Mouse (Mus musculus): ENCODE measurements at regions not wholly inside any gene's neighbourhood (a gene's known extent, or its start where the extent isn't known, plus 50 kb on each side); places are given as distances from the start of the nearest gene placed in this dataset.

DNA sequence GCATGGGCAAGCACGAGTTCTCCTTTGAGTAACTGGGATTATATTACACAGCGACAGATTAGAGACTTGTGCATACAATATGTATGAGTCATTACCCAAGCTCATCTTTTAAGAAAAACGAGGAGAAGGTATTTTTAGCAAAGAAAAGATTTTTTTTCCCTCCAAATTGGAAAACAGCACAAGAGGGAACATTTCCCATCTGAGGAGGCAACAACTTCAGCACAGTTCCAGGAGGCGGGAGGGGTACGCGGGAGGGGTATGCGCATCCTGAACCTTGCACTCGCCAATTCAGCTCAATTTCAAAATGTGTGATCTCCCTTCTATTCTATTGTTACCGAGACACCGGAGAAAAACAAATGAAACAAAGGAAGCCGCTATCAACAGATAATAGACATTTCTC is 472.6 kb upstream of the Tmem132c start:
- no peak for DNase-seq (ENCODE audit: low spot score)
- H3K9ac ChIP-seq (ENCODE audit: low read length): no peak overlapping the region
- no peak overlapping the region for H3K4me2 ChIP-seq (ENCODE audit: low read depth, severe bottlenecking)
- 0 out of 2 replicates have a peak, but pooled peaks cover 3% of the 10 kb centered on the region for H3K27me3 ChIP-seq (ENCODE audit: control insufficient read depth, insufficient read depth, low read length)
- H3K4me1 ChIP-seq (ENCODE audit: control insufficient read depth, insufficient read depth, low read length): no peaks in the 10 kb centered on the region
- H3K36me3 ChIP-seq (ENCODE audit: control insufficient read depth, insufficient read depth, low read length): no peaks in the 10 kb centered on the region
- H3K27ac ChIP-seq (replicated peaks; ENCODE audit: low read depth, low read length): no peak overlapping the region
- no peak for ATAC-seq (ENCODE audit: insufficient number of reproducible peaks, low FRiP score, low TSS enrichment, low read depth)
- H3K4me3 ChIP-seq (ENCODE audit: low read depth, low read length): no peak overlapping the region
- 41% methylated on average over 11 of the region's 11 CpGs for WGBS
- H3K9me3 ChIP-seq (ENCODE audit: control insufficient read depth, low read length): no peaks in the 10 kb centered on the region

DNA sequence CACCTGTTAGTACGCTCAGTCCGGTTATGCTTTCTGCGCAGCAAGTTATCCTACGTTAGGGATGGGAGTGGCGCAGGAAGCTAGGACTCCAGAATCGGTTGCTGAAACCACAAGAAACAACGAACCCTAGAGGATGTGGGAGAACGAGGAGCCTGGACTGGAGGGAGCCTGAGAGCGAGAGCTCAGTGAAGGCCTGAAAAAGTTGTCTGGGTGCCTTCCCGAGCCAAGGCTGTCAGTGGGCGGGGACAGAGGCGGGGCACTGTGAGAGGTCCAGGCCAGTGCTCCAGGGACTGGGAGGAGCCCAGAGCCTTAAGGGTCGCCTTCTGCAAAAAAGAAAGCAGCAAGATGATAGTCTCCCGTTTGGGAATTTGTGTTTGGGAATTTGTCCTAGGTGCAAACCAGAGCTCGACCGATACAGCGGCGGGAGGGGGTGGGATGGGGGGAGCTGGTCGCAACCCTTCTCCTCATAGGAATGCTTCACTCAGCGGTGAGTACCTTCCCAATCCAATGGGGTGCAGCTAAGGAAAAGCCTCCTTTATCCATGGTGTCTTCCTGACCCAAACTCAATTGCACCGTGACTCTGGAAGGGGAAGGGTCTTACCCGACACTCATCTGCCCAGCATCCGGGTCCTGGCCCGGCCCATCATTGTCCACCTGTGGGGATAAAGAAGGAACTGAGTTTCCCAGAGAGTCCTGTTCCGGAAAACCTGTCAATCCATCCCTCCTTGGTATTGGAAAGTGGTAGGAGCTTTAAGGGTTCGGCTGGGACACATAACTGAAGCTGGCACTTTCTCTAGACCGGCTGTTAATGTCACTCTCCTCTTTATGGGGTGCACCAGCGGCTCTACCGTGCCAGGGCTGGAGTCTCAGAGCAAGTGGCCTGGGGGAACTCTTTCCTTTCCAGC is 453.6 kb upstream of the Tmem132c start:
- WGBS: 4% methylated on average over 29 of the region's 29 CpGs
- H3K4me2 ChIP-seq (ENCODE audit: low read depth, severe bottlenecking): peak overlapping the region; percentile 58
- peaks cover 6% of the 10 kb centered on the region; the same call in 1 of the 2 replicates for H3K4me1 ChIP-seq (ENCODE audit: control insufficient read depth, insufficient read depth, low read length)
- peak; percentile 67 for DNase-seq (ENCODE audit: low spot score)
- H3K9ac ChIP-seq (ENCODE audit: low read length): no peak overlapping the region
- no peaks in the 10 kb centered on the region for H3K27me3 ChIP-seq (ENCODE audit: control insufficient read depth, insufficient read depth, low read length)
- ATAC-seq (ENCODE audit: insufficient number of reproducible peaks, low FRiP score, low TSS enrichment, low read depth): 0 out of 2 replicates have a peak, but pooled peaks have one; percentile 54
- peak overlapping the region; percentile 21 for H3K4me3 ChIP-seq (ENCODE audit: low read depth, low read length)
- peaks cover under 1% of the 10 kb centered on the region; the same call in 1 of the 2 replicates for H3K9me3 ChIP-seq (ENCODE audit: control insufficient read depth, low read length)
- H3K36me3 ChIP-seq (ENCODE audit: control insufficient read depth, insufficient read depth, low read length): no peaks in the 10 kb centered on the region
- H3K27ac ChIP-seq (replicated peaks; ENCODE audit: low read depth, low read length): no peak overlapping the region

- DNase-seq (ENCODE audit: low spot score) (no peak), ATAC-seq (ENCODE audit: insufficient number of reproducible peaks, low FRiP score, low TSS enrichment, low read depth) (no peak)
- Histone ChIP-seq H3K9me3 (ENCODE audit: control insufficient read depth, low read length) (no peaks in the 10 kb centered on the region), H3K27me3 (ENCODE audit: control insufficient read depth, insufficient read depth, low read length) (no peaks in the 10 kb centered on the region), H3K27ac (replicated peaks; ENCODE audit: low read depth, low read length) (no peak overlapping the region), H3K4me2 (ENCODE audit: low read depth, severe bottlenecking) (no peak overlapping the region), H3K36me3 (ENCODE audit: control insufficient read depth, insufficient read depth, low read length) (no peaks in the 10 kb centered on the region), H3K4me1 (ENCODE audit: control insufficient read depth, insufficient read depth, low read length) (no peaks in the 10 kb centered on the region), H3K9ac (ENCODE audit: low read length) (no peak overlapping the region), H3K4me3 (ENCODE audit: low read depth, low read length) (no peak overlapping the region)
- 91% methylated on average over 8 of the region's 8 CpGs for WGBS
Observed at GRCm38 (mm10) chr5:126799698-126800279, 441.8 kb upstream of the Tmem132c start.

DNA sequence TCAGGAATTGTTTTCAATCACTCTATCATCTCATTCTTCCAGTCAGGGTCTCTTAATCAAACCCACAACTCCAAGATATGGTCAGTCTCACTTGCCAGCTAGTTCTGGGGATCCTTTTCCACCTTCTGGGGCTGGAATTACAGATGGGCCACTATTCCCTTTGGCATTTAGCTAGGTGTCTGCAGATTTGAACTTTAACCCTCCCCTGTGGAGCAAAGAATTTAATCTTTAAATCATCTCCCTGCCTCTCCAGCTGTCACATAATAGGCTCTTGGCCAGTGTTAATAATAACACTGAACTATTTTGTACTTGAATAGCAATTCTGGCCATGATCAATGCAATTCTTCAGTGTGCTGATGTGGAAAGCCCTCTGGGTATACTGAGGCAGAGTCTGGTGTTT is 435.0 kb upstream of the Tmem132c start:
- no peak for ATAC-seq (ENCODE audit: insufficient number of reproducible peaks, low FRiP score, low TSS enrichment, low read depth)
- H3K4me2 ChIP-seq (ENCODE audit: low read depth, severe bottlenecking): no peak overlapping the region
- H3K4me1 ChIP-seq (ENCODE audit: control insufficient read depth, insufficient read depth, low read length): no peaks in the 10 kb centered on the region
- no peak overlapping the region for H3K4me3 ChIP-seq (ENCODE audit: low read depth, low read length)
- H3K36me3 ChIP-seq (ENCODE audit: control insufficient read depth, insufficient read depth, low read length): no peaks in the 10 kb centered on the region
- no peaks in the 10 kb centered on the region for H3K27me3 ChIP-seq (ENCODE audit: control insufficient read depth, insufficient read depth, low read length)
- H3K9ac ChIP-seq (ENCODE audit: low read length): no peak overlapping the region
- H3K9me3 ChIP-seq (ENCODE audit: control insufficient read depth, low read length): no peaks in the 10 kb centered on the region
- H3K27ac ChIP-seq (replicated peaks; ENCODE audit: low read depth, low read length): no peak overlapping the region
- DNase-seq (ENCODE audit: low spot score): no peak

- ATAC-seq (ENCODE audit: insufficient number of reproducible peaks, low FRiP score, low TSS enrichment, low read depth) (no peak), DNase-seq (ENCODE audit: low spot score) (no peak)
- H3K27ac ChIP-seq (replicated peaks; ENCODE audit: low read depth, low read length): no peak overlapping the region
- H3K9me3 ChIP-seq (ENCODE audit: control insufficient read depth, low read length): no peaks in the 10 kb centered on the region
- H3K27me3 ChIP-seq (ENCODE audit: control insufficient read depth, insufficient read depth, low read length): no peaks in the 10 kb centered on the region
- H3K4me1 ChIP-seq (ENCODE audit: control insufficient read depth, insufficient read depth, low read length): no peaks in the 10 kb centered on the region
- H3K9ac ChIP-seq (ENCODE audit: low read length): no peak overlapping the region
- no peak overlapping the region for H3K4me3 ChIP-seq (ENCODE audit: low read depth, low read length)
- H3K4me2 ChIP-seq (ENCODE audit: low read depth, severe bottlenecking): no peak overlapping the region
- no peaks in the 10 kb centered on the region for H3K36me3 ChIP-seq (ENCODE audit: control insufficient read depth, insufficient read depth, low read length)
Observed at GRCm38 (mm10) chr5:126816069-126816468, 425.5 kb upstream of the Tmem132c start.

GRCm38 (mm10) chr5:126835440-126835839 is 406.2 kb upstream of the Tmem132c start:
- Histone ChIP-seq H3K4me2 (ENCODE audit: low read depth, severe bottlenecking) (no peak overlapping the region), H3K36me3 (ENCODE audit: control insufficient read depth, insufficient read depth, low read length) (no peaks in the 10 kb centered on the region), H3K4me1 (ENCODE audit: control insufficient read depth, insufficient read depth, low read length) (no peaks in the 10 kb centered on the region), H3K9me3 (ENCODE audit: control insufficient read depth, low read length) (no peaks in the 10 kb centered on the region), H3K9ac (ENCODE audit: low read length) (no peak overlapping the region), H3K4me3 (ENCODE audit: low read depth, low read length) (no peak overlapping the region), H3K27me3 (ENCODE audit: control insufficient read depth, insufficient read depth, low read length) (no peaks in the 10 kb centered on the region), H3K27ac (replicated peaks; ENCODE audit: low read depth, low read length) (no peak overlapping the region)
- DNase-seq (ENCODE audit: low spot score) (no peak), ATAC-seq (ENCODE audit: insufficient number of reproducible peaks, low FRiP score, low TSS enrichment, low read depth) (no peak)
- 93% methylated on average over 3 of the region's 3 CpGs for WGBS

DNA sequence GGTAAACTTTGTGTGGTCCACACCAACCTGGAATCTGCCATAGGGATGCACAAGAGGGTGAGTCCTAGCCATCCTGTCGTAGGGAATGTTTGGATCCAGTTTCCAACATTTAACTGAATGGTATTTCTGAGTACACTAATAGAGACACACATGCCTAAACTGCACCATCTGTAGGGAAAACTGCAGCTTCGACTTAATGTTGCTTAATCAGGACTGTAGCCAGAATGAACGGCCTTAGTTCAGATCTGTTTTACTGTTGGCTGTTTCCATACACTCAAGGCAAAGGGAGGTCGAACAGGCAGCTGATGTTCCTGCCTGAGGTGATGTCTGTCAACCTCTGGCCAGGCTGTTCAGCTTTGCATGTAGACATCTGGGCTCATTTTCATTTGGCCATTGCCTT is 399.0 kb upstream of the Tmem132c start:
- H3K36me3 ChIP-seq (ENCODE audit: control insufficient read depth, insufficient read depth, low read length): no peaks in the 10 kb centered on the region
- no peaks in the 10 kb centered on the region for H3K9me3 ChIP-seq (ENCODE audit: control insufficient read depth, low read length)
- WGBS: 78% methylated on average over 4 of the region's 4 CpGs
- H3K27me3 ChIP-seq (ENCODE audit: control insufficient read depth, insufficient read depth, low read length): no peaks in the 10 kb centered on the region
- no peak overlapping the region for H3K4me2 ChIP-seq (ENCODE audit: low read depth, severe bottlenecking)
- H3K4me1 ChIP-seq (ENCODE audit: control insufficient read depth, insufficient read depth, low read length): no peaks in the 10 kb centered on the region
- H3K27ac ChIP-seq (replicated peaks; ENCODE audit: low read depth, low read length): no peak overlapping the region
- DNase-seq (ENCODE audit: low spot score) (no peak), ATAC-seq (ENCODE audit: insufficient number of reproducible peaks, low FRiP score, low TSS enrichment, low read depth) (no peak)
- H3K9ac ChIP-seq (ENCODE audit: low read length): no peak overlapping the region
- H3K4me3 ChIP-seq (ENCODE audit: low read depth, low read length): no peak overlapping the region

- no peak overlapping the region for H3K27ac ChIP-seq (replicated peaks; ENCODE audit: low read depth, low read length)
- no peak overlapping the region for H3K4me3 ChIP-seq (ENCODE audit: low read depth, low read length)
- ATAC-seq (ENCODE audit: insufficient number of reproducible peaks, low FRiP score, low TSS enrichment, low read depth) (no peak), DNase-seq (ENCODE audit: low spot score) (no peak)
- H3K36me3 ChIP-seq (ENCODE audit: control insufficient read depth, insufficient read depth, low read length): no peaks in the 10 kb centered on the region
- H3K9me3 ChIP-seq (ENCODE audit: control insufficient read depth, low read length): no peaks in the 10 kb centered on the region
- no peak overlapping the region for H3K4me2 ChIP-seq (ENCODE audit: low read depth, severe bottlenecking)
- 90% methylated on average over 1 of the region's 1 CpGs for WGBS
- H3K4me1 ChIP-seq (ENCODE audit: control insufficient read depth, insufficient read depth, low read length): no peaks in the 10 kb centered on the region
- H3K9ac ChIP-seq (ENCODE audit: low read length): no peak overlapping the region
- no peaks in the 10 kb centered on the region for H3K27me3 ChIP-seq (ENCODE audit: control insufficient read depth, insufficient read depth, low read length)
Observed at GRCm38 (mm10) chr5:126862078-126862477, 379.5 kb upstream of the Tmem132c start.

All from limb, embryonic 11.5 days (tissue).